Mouse (Mus musculus) bone marrow macrophage, adult 2 months (primary cell): ENCODE results near the gene Ptpn6.

Experiments used
- CTCF ChIP-seq: IDR thresholded peaks from 2 replicates; pipeline ENCODE4 v1.5.1; 2012; ENCODE audit warnings: low read depth, mild to moderate bottlenecking, low read length, moderate library complexity
- POLR2A ChIP-seq: IDR thresholded peaks from 2 replicates; pipeline ENCODE4 v1.6.1; 2012; ENCODE audit warnings: mild to moderate bottlenecking, low read depth, low read length, borderline replicate concordance

GRCm38 (mm10) chr6:124782436-124782835 is 43.9 kb upstream of the Ptpn6 start:
- TF ChIP-seq CTCF = no peak
- no peak for TF ChIP-seq POLR2A
